Mouse (Mus musculus) forebrain, embryonic 11.5 days (tissue): ENCODE measurements around the gene Dhx33. TPM values are rescaled to one million over a fixed set of nuclear protein-coding genes. Genes with fewer than 3 reads are reported as not detected.

Experiments used
- ATAC-seq: fragments of 200-750 bp; cut with Nextera tagmentation; replicated peaks from 2 replicates; pipeline ENCODE4 v1.8.0; 2017; ENCODE audit warnings: moderate TSS enrichment; ENCODE audit not compliant: low FRiP score
- DNase-seq: peaks from one replicate; pipeline ENCODE4 v3.0.0-alpha.2; 2017; ENCODE audit warnings: low spot score
- H3K27ac ChIP-seq: fragments of 300-500 bp; sonication (generic); 2 replicates; pipeline ENCODE4 v1.5.1; 2014; ENCODE audit warnings: low read depth, low read length
- H3K27me3 ChIP-seq: fragments of 300-500 bp; sonication (generic); 2 replicates; pipeline ENCODE4 v1.6.1; 2014; ENCODE audit warnings: mild to moderate bottlenecking, low read length, mixed read lengths; ENCODE audit not compliant: control insufficient read depth, insufficient read depth
- H3K36me3 ChIP-seq: fragments of 300-500 bp; sonication (generic); 2 replicates; pipeline ENCODE4 v1.6.1; 2014; ENCODE audit warnings: mild to moderate bottlenecking, low read length, moderate library complexity, mixed read lengths; ENCODE audit not compliant: control insufficient read depth, insufficient read depth
- H3K4me1 ChIP-seq: fragments of 300-500 bp; sonication (generic); replicated peaks from 2 replicates; pipeline ENCODE4 v1.6.1; 2014; ENCODE audit warnings: low read length, mixed read lengths; ENCODE audit not compliant: control insufficient read depth, insufficient read depth
- H3K4me2 ChIP-seq: fragments of 300-500 bp; sonication (generic); 2 replicates; pipeline ENCODE4 v1.6.1; 2014; ENCODE audit warnings: low read depth, mild to moderate bottlenecking, low read length, moderate library complexity, mixed read lengths; ENCODE audit not compliant: severe bottlenecking
- H3K4me3 ChIP-seq: fragments of 300-500 bp; sonication (generic); 2 replicates; pipeline ENCODE4 v1.5.1; 2014; ENCODE audit warnings: low read depth, low read length
- H3K9ac ChIP-seq: fragments of 300-500 bp; sonication (generic); 2 replicates; pipeline ENCODE4 v1.6.1; 2014; ENCODE audit warnings: low read length
- H3K9me3 ChIP-seq: fragments of 300-500 bp; sonication (generic); 2 replicates; pipeline ENCODE4 v1.6.1; 2016; ENCODE audit warnings: low read length, mixed read lengths; ENCODE audit not compliant: control insufficient read depth
- WGBS: fragments of 180-500 bp; shearing (Covaris S2); extraction: QIAGEN DNeasy Blood & Tissue Kit; methylation state at CpG from one replicate; pipeline ENCODE4 v1.1.7; 2014; 5-methylcytosine and 5-hydroxymethylcytosine counted together
- polyA plus RNA-seq: library from polyadenylated mRNA; unstranded; fragments of >200 nt; fragmentation: Nextera tagmentation; extraction: Ambion mirVana; gene quantifications from 2 replicates; pipeline ENCODE4 v1.2.1, GENCODE M21; 2014

Dhx33 gene
- polyA plus RNA-seq, 1 experiment from 2014 or later, result 25.5 TPM

GRCm38 (mm10) chr11:71003611-71004315 is 474 bp downstream of the Dhx33 start:
- WGBS, result under 1% methylated on average over 49 of the region's 49 CpGs
- peak; percentile 56 for DNase-seq
- peak overlapping the region; percentile 89 for H3K4me2 ChIP-seq

GRCm38 (mm10) chr11:71001167-71001566 is 3.1 kb downstream of the Dhx33 start:
- Histone ChIP-seq H3K4me2 (no peak overlapping the region), H3K9me3 (no peaks in the 10 kb centered on the region), H3K9ac (no peak overlapping the region), H3K4me1 (peaks cover 4% of the 10 kb centered on the region; the same call in 1 of the 2 replicates), H3K27me3 (no peaks in the 10 kb centered on the region), H3K4me3 (no peak overlapping the region), H3K27ac (no peak overlapping the region), H3K36me3 (no peaks in the 10 kb centered on the region; the same call in 1 of the 2 replicates)
- 90% methylated on average over 4 of the region's 4 CpGs for WGBS
- ATAC-seq, result no peak
- no peak for DNase-seq

More at GRCm38 (mm10) chr11:71003611-71004315, 474 bp downstream of the Dhx33 start:
- H3K27ac ChIP-seq, result 0 out of 2 replicates have a peak overlapping the region, but pooled peaks have one; percentile 18
- peak overlapping the region; percentile 71 for H3K9ac ChIP-seq
- H3K36me3 ChIP-seq, result no peaks in the 10 kb centered on the region; the same call in 1 of the 2 replicates
- no peaks in the 10 kb centered on the region for H3K9me3 ChIP-seq
- peak overlapping the region; percentile 87 for H3K4me3 ChIP-seq
- no peaks in the 10 kb centered on the region for H3K27me3 ChIP-seq
- peak; percentile 85 for ATAC-seq
- peaks cover 4% of the 10 kb centered on the region; the same call in 1 of the 2 replicates for H3K4me1 ChIP-seq

GRCm38 (mm10) chr11:70982557-70983228 is 21.5 kb downstream of the Dhx33 start, which contains the start of gene C1qbp:
Gene C1qbp (minus strand): TSS chr11:70983026.
- no peaks in the 10 kb centered on the region for H3K27me3 ChIP-seq
- DNase-seq, result peak; percentile 97
- H3K27ac ChIP-seq, result no peak within 1 kb of the TSS
- H3K4me1 ChIP-seq, result peaks cover 3% of the 10 kb centered on the region; the same call in 1 of the 2 replicates
- under 1% methylated on average over 49 of the region's 64 CpGs for WGBS
- peak within 1 kb of the TSS; percentile 98 for H3K4me3 ChIP-seq
- H3K4me2 ChIP-seq, result peak within 1 kb of the TSS; percentile 79
- H3K36me3 ChIP-seq, result peaks cover 12% of the 10 kb centered on the region; the same call in 1 of the 2 replicates
- H3K9ac ChIP-seq, result peak within 1 kb of the TSS; percentile 92
- ATAC-seq, result peak; percentile 97
- no peaks in the 10 kb centered on the region for H3K9me3 ChIP-seq

GRCm38 (mm10) chr11:70982030-70982429 is 22.2 kb downstream of the Dhx33 start:
- DNase-seq, result no peak
- H3K9ac ChIP-seq, result peak overlapping the region; percentile 92
- peaks cover 18% of the 10 kb centered on the region; the same call in 1 of the 2 replicates for H3K36me3 ChIP-seq
- no peak for ATAC-seq
- H3K4me1 ChIP-seq, result peaks cover 3% of the 10 kb centered on the region; the same call in 1 of the 2 replicates
- H3K27me3 ChIP-seq, result no peaks in the 10 kb centered on the region
- no peak overlapping the region for H3K27ac ChIP-seq
- peak overlapping the region; percentile 98 for H3K4me3 ChIP-seq
- 11% methylated on average over 12 of the region's 12 CpGs for WGBS
- no peaks in the 10 kb centered on the region for H3K9me3 ChIP-seq
- H3K4me2 ChIP-seq, result peak overlapping the region; percentile 79

DNA sequence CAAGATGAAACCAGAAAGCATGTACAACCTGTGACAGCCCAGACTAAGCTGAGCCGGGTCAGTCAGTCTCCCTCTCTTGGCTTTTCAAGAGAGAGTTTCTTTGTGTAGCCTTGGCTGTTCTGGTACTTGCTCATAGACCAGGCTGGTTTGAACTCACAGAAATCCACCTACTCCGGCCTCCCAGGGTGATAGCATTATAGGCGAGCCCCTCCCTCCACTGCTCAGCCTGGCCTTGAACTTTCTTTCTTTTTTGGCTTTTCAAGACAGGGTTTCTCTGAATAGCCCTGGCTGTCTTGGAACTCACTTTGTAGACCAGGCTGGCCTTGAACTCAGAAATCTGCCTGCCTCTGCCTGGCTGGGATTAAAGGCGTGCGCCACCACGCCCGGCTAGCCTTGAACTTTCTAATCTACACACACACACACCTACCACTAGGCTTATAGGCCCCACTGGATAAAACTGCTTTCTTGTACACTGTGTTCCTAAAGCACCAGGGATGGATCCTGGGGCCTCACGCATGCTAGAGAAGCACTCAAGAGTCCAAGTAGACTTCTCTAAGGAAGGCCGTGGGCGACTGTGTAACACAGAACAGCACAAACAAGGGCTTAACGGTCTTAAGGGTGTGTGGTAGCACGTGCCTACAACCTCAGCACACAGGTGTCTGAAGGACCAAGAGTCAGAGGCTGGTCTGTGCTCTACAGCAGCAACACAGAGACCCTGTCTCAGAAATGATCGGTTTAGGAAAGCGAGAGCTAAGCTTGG is 23.3 kb downstream of the Dhx33 start:
- ATAC-seq, result no peak
- no peak overlapping the region for H3K9ac ChIP-seq
- H3K36me3 ChIP-seq, result peaks cover 17% of the 10 kb centered on the region; the same call in 1 of the 2 replicates
- DNase-seq, result no peak
- no peak overlapping the region for H3K27ac ChIP-seq
- no peak overlapping the region for H3K4me3 ChIP-seq
- no peaks in the 10 kb centered on the region for H3K9me3 ChIP-seq
- WGBS, result 92% methylated on average over 14 of the region's 14 CpGs
- peaks cover 3% of the 10 kb centered on the region; the same call in 1 of the 2 replicates for H3K4me1 ChIP-seq
- H3K27me3 ChIP-seq, result no peaks in the 10 kb centered on the region
- H3K4me2 ChIP-seq, result no peak overlapping the region

- Histone ChIP-seq H3K9ac (no peak overlapping the region), H3K9me3 (no peaks in the 10 kb centered on the region), H3K27ac (no peak overlapping the region), H3K4me2 (no peak overlapping the region), H3K36me3 (peaks cover 17% of the 10 kb centered on the region; the same call in 1 of the 2 replicates), H3K4me1 (peaks cover 3% of the 10 kb centered on the region; the same call in 1 of the 2 replicates), H3K4me3 (no peak overlapping the region), H3K27me3 (no peaks in the 10 kb centered on the region)
- 92% methylated on average over 6 of the region's 6 CpGs for WGBS
- DNase-seq, result no peak
- ATAC-seq, result no peak
These were observed 24.0 kb downstream of the Dhx33 start for GRCm38 (mm10) chr11:70980232-70980631.

GRCm38 (mm10) chr11:70977293-70977692 is 26.9 kb downstream of the Dhx33 start:
- H3K4me3 ChIP-seq, result no peak overlapping the region
- no peak for ATAC-seq
- H3K36me3 ChIP-seq, result peaks cover 17% of the 10 kb centered on the region; the same call in 1 of the 2 replicates
- H3K27me3 ChIP-seq, result no peaks in the 10 kb centered on the region
- H3K9ac ChIP-seq, result no peak overlapping the region
- DNase-seq, result no peak
- no peak overlapping the region for H3K4me2 ChIP-seq
- H3K9me3 ChIP-seq, result no peaks in the 10 kb centered on the region
- no peak overlapping the region for H3K27ac ChIP-seq
- H3K4me1 ChIP-seq, result peaks cover 3% of the 10 kb centered on the region; the same call in 1 of the 2 replicates
- WGBS, result 88% methylated on average over 6 of the region's 6 CpGs

GRCm38 (mm10) chr11:70975193-70975592 is 29.0 kb downstream of the Dhx33 start:
- Histone ChIP-seq H3K27ac (no peak overlapping the region), H3K9me3 (no peaks in the 10 kb centered on the region; the same call in 1 of the 2 replicates)
- 75% methylated on average over 2 of the region's 2 CpGs for WGBS

More at GRCm38 (mm10) chr11:70975193-70975592, 29.0 kb downstream of the Dhx33 start:
- no peaks in the 10 kb centered on the region for H3K4me1 ChIP-seq
- no peaks in the 10 kb centered on the region for H3K27me3 ChIP-seq
- no peak overlapping the region for H3K4me2 ChIP-seq
- peaks cover 17% of the 10 kb centered on the region; the same call in 1 of the 2 replicates for H3K36me3 ChIP-seq
- no peak overlapping the region for H3K9ac ChIP-seq
- H3K4me3 ChIP-seq, result no peak overlapping the region
- ATAC-seq, result no peak
- DNase-seq, result no peak
